Mouse (Mus musculus) neutrophil, adult 5-6 weeks (primary cell): ENCODE measurements around the gene Cenpq. TPM values are rescaled to one million over a fixed set of nuclear protein-coding genes. Genes with fewer than 3 reads are reported as not detected.

Experiments used
- ATAC-seq: fragments of 151-379, 151-347 bp; 2 replicates; pipeline ENCODE4 v1.8.0; 2017; ENCODE audit warnings: mild to moderate bottlenecking, moderate TSS enrichment; ENCODE audit not compliant: insufficient number of reproducible peaks, poor library complexity, low FRiP score, severe bottlenecking; ENCODE audit errors: extremely low read depth
- total RNA-seq: library from RNA; stranded (forward); fragments of 200-1000 nt; gene quantifications from 2 replicates; pipeline ENCODE4 v1.2.3, GENCODE M21; 2017

Gene Cenpq
- total RNA-seq, 1 experiment from 2014 or later, result 25.5 TPM

DNA sequence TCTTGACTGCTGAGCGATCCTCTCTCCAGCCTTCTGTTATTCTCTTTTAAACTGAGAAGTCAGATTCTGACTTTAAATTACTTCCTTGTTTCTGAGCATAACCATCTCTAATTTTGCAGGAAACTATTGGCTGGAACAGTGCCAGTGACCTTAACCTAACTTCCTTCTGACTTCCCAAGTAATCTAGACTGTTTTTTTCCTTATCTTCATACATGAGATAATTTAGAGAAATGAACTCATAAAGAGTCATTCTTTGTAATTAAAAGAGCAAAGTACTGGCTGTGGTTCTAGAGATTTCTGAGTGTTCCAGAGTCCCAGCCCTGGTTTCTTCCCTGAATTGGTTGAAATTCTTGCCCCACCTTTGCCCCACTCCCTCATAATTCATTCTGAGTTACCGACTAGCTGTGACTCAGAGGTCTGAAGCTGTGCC is 61.2 kb downstream of the Cenpq start:
- ATAC-seq, result no peak

Other genes with a start within 250 kb of the Cenpq start
- gene Esp1, start 207.9 kb downstream of the Cenpq start, total RNA-seq, result not detected in 2 replicates
- not detected in 2 replicates for gene Crisp2, start 128.0 kb downstream of the Cenpq start, total RNA-seq
- 0.58 TPM in 1 of 2 replicates, not detected in the other for gene Rhag, start 123.9 kb downstream of the Cenpq start, total RNA-seq
- 1.8 TPM in 1 of 2 replicates, not detected in the other for gene 9130008F23Rik, start 54.5 kb downstream of the Cenpq start, total RNA-seq
- not detected in 2 replicates for gene Glyatl3, start 20.7 kb downstream of the Cenpq start, total RNA-seq
- 14.9 and 20.1 TPM in 2 replicates for gene Mut, start 362 bp downstream of the Cenpq start, total RNA-seq